Mouse (Mus musculus): ENCODE data around the gene Adat3. TPM values are rescaled to one million over a fixed set of nuclear protein-coding genes. Genes with fewer than 3 reads are reported as not detected.

Gene Adat3
- 1 to 10 TPM; 2.9 to 3.6 TPM for total RNA-seq (2021)

GRCm38 (mm10) chr10:80602698-80603325 is at the start of gene Adat3, which contains the start of gene Scamp4:
Gene Adat3, plus strand, starts transcription at chr10:80602880.
Gene Scamp4, plus strand, starts transcription at chr10:80602872.
- peak; percentile 96 for DNase-seq
- intact Hi-C loops (cut with DNase I), result no loop called here

- intact Hi-C loops (cut with DNase I), result no loop called here
- no peak for DNase-seq
Measured at GRCm38 (mm10) chr10:80553575-80553974, 49.1 kb upstream of the Adat3 start.

- intact Hi-C loops (cut with DNase I), result no loop called here
- DNase-seq, result no peak
Measured at GRCm38 (mm10) chr10:80553997-80554396, 48.7 kb upstream of the Adat3 start.

- DNase-seq, result peak; percentile 87
- intact Hi-C loops (cut with DNase I), result no loop called here
Measured at GRCm38 (mm10) chr10:80557346-80557965, 45.2 kb upstream of the Adat3 start.

GRCm38 (mm10) chr10:80559431-80559830 is 43.2 kb upstream of the Adat3 start:
- intact Hi-C loops (cut with DNase I), result no loop called here
- DNase-seq, result no peak

GRCm38 (mm10) chr10:80560621-80561020 is 42.1 kb upstream of the Adat3 start:
- DNase-seq, result no peak
- intact Hi-C loops (cut with DNase I), result loop anchor here (5.0 kb wide), 1 partner anchor 113 kb away; no protein-coding TSS in a partner anchor

GRCm38 (mm10) chr10:80561116-80561944 is 41.4 kb upstream of the Adat3 start, which contains the start of gene Rexo1:
Gene Rexo1, minus strand, starts transcription at chr10:80561560.
- peak; percentile 94 for DNase-seq
- intact Hi-C loops (cut with DNase I), result loop anchor here (5.0 kb wide), 1 partner anchor 114 kb away; no protein-coding TSS in a partner anchor

- intact Hi-C loops (cut with DNase I), result no loop called here
- DNase-seq, result peak; percentile 88
Measured at GRCm38 (mm10) chr10:80566375-80567092, 36.1 kb upstream of the Adat3 start.

- intact Hi-C loops (cut with DNase I), result no loop called here
Measured at GRCm38 (mm10) chr10:80568876-80569275, 33.8 kb upstream of the Adat3 start.

GRCm38 (mm10) chr10:80569664-80570066 is 33.0 kb upstream of the Adat3 start:
- DNase-seq, result no peak
- intact Hi-C loops (cut with DNase I), result no loop called here

More at GRCm38 (mm10) chr10:80568876-80569275, 33.8 kb upstream of the Adat3 start:
- DNase-seq, result no peak

GRCm38 (mm10) chr10:80570419-80570818 is 32.3 kb upstream of the Adat3 start:
- no peak for DNase-seq
- intact Hi-C loops (cut with DNase I), result no loop called here

- peak; percentile 82 for DNase-seq
- intact Hi-C loops (cut with DNase I), result no loop called here
Measured at GRCm38 (mm10) chr10:80570871-80571836, 31.5 kb upstream of the Adat3 start.

- intact Hi-C loops (cut with DNase I), result no loop called here
- no peak for DNase-seq
Measured at GRCm38 (mm10) chr10:80572477-80572876, 30.2 kb upstream of the Adat3 start.

- no peak for DNase-seq
- intact Hi-C loops (cut with DNase I), result no loop called here
Measured at GRCm38 (mm10) chr10:80573944-80574343, 28.7 kb upstream of the Adat3 start.

GRCm38 (mm10) chr10:80574896-80575295 is 27.8 kb upstream of the Adat3 start:
- DNase-seq, result no peak
- intact Hi-C loops (cut with DNase I), result loop anchor here (5.0 kb wide), 1 partner anchor 112 kb away; no protein-coding TSS in a partner anchor

- intact Hi-C loops (cut with DNase I), result loop anchor here (5.0 kb wide), 1 partner anchor 111 kb away; no protein-coding TSS in a partner anchor
Measured at GRCm38 (mm10) chr10:80575925-80576324, 26.8 kb upstream of the Adat3 start.

GRCm38 (mm10) chr10:80576351-80577194 is 26.1 kb upstream of the Adat3 start:
- DNase-seq, result peak; percentile 65
- intact Hi-C loops (cut with DNase I), result loop anchor here (5.0 kb wide), 1 partner anchor 111 kb away; no protein-coding TSS in a partner anchor

More at GRCm38 (mm10) chr10:80575925-80576324, 26.8 kb upstream of the Adat3 start:
- no peak for DNase-seq
